Mouse (Mus musculus) small intestine, adult 2 months (tissue): ENCODE measurements around the gene 4930539E08Rik. TPM values are rescaled to one million over a fixed set of nuclear protein-coding genes. Genes with fewer than 3 reads are reported as not detected.

ENCODE experiments used
- H3K27ac ChIP-seq: fragments of 200-500 bp; 2 replicates; pipeline ENCODE4 v1.5.1; 2012; ENCODE audit warnings: low read depth, low read length, control low read depth, inconsistent platforms; ENCODE audit not compliant: insufficient read depth
- H3K27me3 ChIP-seq: fragments of 200-500 bp; 2 replicates; pipeline ENCODE4 v1.6.1; 2012; ENCODE audit warnings: mild to moderate bottlenecking, moderate library complexity, low read length, inconsistent platforms; ENCODE audit not compliant: control insufficient read depth, insufficient read depth
- H3K36me3 ChIP-seq: fragments of 200-500 bp; 2 replicates; pipeline ENCODE4 v1.6.1; 2012; ENCODE audit warnings: mild to moderate bottlenecking, low read length, control low read depth, inconsistent platforms; ENCODE audit not compliant: control insufficient read depth, insufficient read depth
- H3K4me1 ChIP-seq: fragments of 200-500 bp; 2 replicates; pipeline ENCODE4 v1.6.1; 2012; ENCODE audit warnings: low read length, inconsistent platforms, mixed read lengths; ENCODE audit not compliant: control insufficient read depth, insufficient read depth, insufficient read length
- H3K4me3 ChIP-seq: fragments of 200-500 bp; 2 replicates; pipeline ENCODE4 v1.5.1; 2012; ENCODE audit warnings: low read depth, mild to moderate bottlenecking, control low read depth, inconsistent platforms, low read length, moderate library complexity
- CTCF ChIP-seq: fragments of 200-500 bp; IDR thresholded peaks from 2 replicates; pipeline ENCODE4 v1.5.1; 2012; ENCODE audit warnings: low read depth, mild to moderate bottlenecking, control low read depth, inconsistent platforms, low read length, moderate library complexity, mixed read lengths; ENCODE audit not compliant: insufficient replicate concordance, insufficient read length; ENCODE audit errors: extremely low read depth
- POLR2A ChIP-seq: fragments of 200-500 bp; IDR thresholded peaks from 2 replicates; pipeline ENCODE4 v1.6.1; 2012; ENCODE audit warnings: low read depth, mild to moderate bottlenecking, control low read depth, inconsistent platforms, low read length, moderate library complexity
- WGBS: fragments of 180-500 bp; shearing (Covaris S2); methylation state at CpG from one replicate; pipeline ENCODE4 v1.1.7; 2018; 5-methylcytosine and 5-hydroxymethylcytosine counted together
- polyA plus RNA-seq: library from polyadenylated mRNA; depleted of rRNA; stranded (reverse); fragments of >200 nt; gene quantifications from 2 replicates; pipeline ENCODE4 v1.2.3, GENCODE M21; 2012

4930539E08Rik gene
- polyA plus RNA-seq, 1 experiment, result 94.4 TPM

GRCm38 (mm10) chr17:28950751-28951150 lies 35.6 kb upstream of the 4930539E08Rik start:
- Histone ChIP-seq H3K4me3 (no peak overlapping the region), H3K36me3 (no peaks in the 10 kb centered on the region), H3K4me1 (peaks cover 4% of the 10 kb centered on the region; the same call in 1 of the 2 replicates), H3K27me3 (no peaks in the 10 kb centered on the region), H3K27ac (no peak overlapping the region)
- TF ChIP-seq POLR2A, result no peak
- no peak for TF ChIP-seq CTCF
- 76% methylated on average over 4 of the region's 4 CpGs for WGBS

GRCm38 (mm10) chr17:28948661-28949060 lies 33.5 kb upstream of the 4930539E08Rik start:
- H3K4me1 ChIP-seq, result peaks cover 4% of the 10 kb centered on the region; the same call in 1 of the 2 replicates
- whole genome bisulfite sequencing, result 50% methylated on average over 4 of the region's 4 CpGs

GRCm38 (mm10) chr17:28947011-28947939 lies 32.2 kb upstream of the 4930539E08Rik start:
- no peaks in the 10 kb centered on the region for H3K36me3 ChIP-seq
- WGBS, result 90% methylated on average over 19 of the region's 19 CpGs

More at GRCm38 (mm10) chr17:28948661-28949060, 33.5 kb upstream of the 4930539E08Rik start:
- Histone ChIP-seq H3K36me3 (no peaks in the 10 kb centered on the region), H3K4me3 (no peak overlapping the region), H3K27ac (no peak overlapping the region), H3K27me3 (no peaks in the 10 kb centered on the region)
- no peak for TF ChIP-seq POLR2A
- TF ChIP-seq CTCF, result no peak

GRCm38 (mm10) chr17:28944481-28944880 lies 29.4 kb upstream of the 4930539E08Rik start:
- Histone ChIP-seq H3K27ac (no peak overlapping the region), H3K27me3 (no peaks in the 10 kb centered on the region)
- 85% methylated on average over 7 of the region's 7 CpGs for WGBS

More at GRCm38 (mm10) chr17:28947011-28947939, 32.2 kb upstream of the 4930539E08Rik start:
- TF ChIP-seq CTCF, result no peak
- TF ChIP-seq POLR2A, result no peak
- H3K4me1 ChIP-seq, result peaks cover 4% of the 10 kb centered on the region; the same call in 1 of the 2 replicates
- no peaks in the 10 kb centered on the region for H3K27me3 ChIP-seq
- no peak overlapping the region for H3K4me3 ChIP-seq
- no peak overlapping the region for H3K27ac ChIP-seq

GRCm38 (mm10) chr17:28943740-28944139 lies 28.6 kb upstream of the 4930539E08Rik start, which contains the start of gene Pxt1:
TSS of gene Pxt1 (minus strand) at chr17:28943840.
- H3K36me3 ChIP-seq, result no peaks in the 10 kb centered on the region
- no peak within 1 kb of the TSS for H3K27ac ChIP-seq
- WGBS, result 85% methylated on average over 7 of the region's 7 CpGs
- H3K27me3 ChIP-seq, result no peaks in the 10 kb centered on the region
- TF ChIP-seq POLR2A, result no peak
- no peak for TF ChIP-seq CTCF
- H3K4me1 ChIP-seq, result no peaks in the 10 kb centered on the region
- H3K4me3 ChIP-seq, result no peak within 1 kb of the TSS

More at GRCm38 (mm10) chr17:28944481-28944880, 29.4 kb upstream of the 4930539E08Rik start:
- H3K4me3 ChIP-seq, result no peak overlapping the region
- H3K36me3 ChIP-seq, result no peaks in the 10 kb centered on the region
- H3K4me1 ChIP-seq, result no peaks in the 10 kb centered on the region
- TF ChIP-seq CTCF, result no peak
- no peak for TF ChIP-seq POLR2A

GRCm38 (mm10) chr17:28942101-28942500 lies 27.0 kb upstream of the 4930539E08Rik start:
- Histone ChIP-seq H3K4me1 (no peaks in the 10 kb centered on the region), H3K36me3 (no peaks in the 10 kb centered on the region), H3K27me3 (no peaks in the 10 kb centered on the region), H3K27ac (no peak overlapping the region), H3K4me3 (no peak overlapping the region)
- WGBS, result 80% methylated on average over 10 of the region's 11 CpGs
- TF ChIP-seq POLR2A (no peak), CTCF (no peak)
